Mouse (Mus musculus): ENCODE results near the gene Gm10799.

The Gm10799 gene

DNA sequence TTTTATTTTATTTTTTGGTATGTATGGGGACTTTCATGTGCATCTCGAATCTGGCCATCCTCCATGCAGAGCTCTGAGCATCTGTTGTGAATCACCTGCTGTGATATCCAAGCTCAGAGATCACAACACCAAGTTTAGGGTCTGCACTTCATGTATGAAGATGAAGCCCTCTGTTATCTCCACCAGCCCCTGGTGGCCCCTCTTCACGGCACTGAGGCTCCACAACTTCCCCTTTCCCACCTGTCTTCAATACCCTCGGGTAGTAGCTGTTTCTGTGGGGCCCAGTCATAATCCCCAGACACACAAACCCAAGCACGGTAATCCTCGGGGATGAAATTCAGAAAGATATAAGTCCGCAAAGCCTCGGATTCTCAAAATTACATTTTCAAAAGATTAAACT lies 45.3 kb downstream of the Gm10799 start:
- no peak for DNase-seq (ENCODE audit: low spot score in 2 of 2)

All from urinary bladder, adult 18-20 months (tissue).